Mouse (Mus musculus): Measurements from ENCODE around the gene Fam208b. TPM values are rescaled to one million over a fixed set of nuclear protein-coding genes. Genes with fewer than 3 reads are reported as not detected.

The Fam208b gene
- polyA plus RNA-seq, 1 experiment: 2.5 TPM

- TF ChIP-seq POLR2AphosphoS2 (IDR thresholded peaks at IDR 0.05; ENCODE audit: insufficient read length, low read depth): no peak
- no peak for TF ChIP-seq REST (IDR thresholded peaks at IDR 0.05; ENCODE audit: insufficient read depth, insufficient read length)
- TF ChIP-seq TCF12 (IDR thresholded peaks at IDR 0.05; ENCODE audit: insufficient read depth, poor library complexity, severe bottlenecking): no peak
- no peak for TF ChIP-seq CEBPB (IDR thresholded peaks at IDR 0.05; ENCODE audit: insufficient read depth, poor library complexity, severe bottlenecking)
- TF ChIP-seq MYOG (IDR thresholded peaks at IDR 0.05; ENCODE audit: control insufficient read depth in 1 of 3, insufficient read depth in 1 of 3, insufficient read length in 2 of 3, low read depth in 2 of 3): no peak
- Histone ChIP-seq H3K4me2 (ENCODE audit: low read depth) (peak overlapping the region; percentile 76), H3ac (ENCODE audit: control insufficient read depth, insufficient read length) (peak overlapping the region; percentile 88), H3K27me3 (ENCODE audit: control insufficient read depth, insufficient read depth, insufficient read length) (no peaks in the 10 kb centered on the region), H3K36me3 (ENCODE audit: control insufficient read depth, insufficient read depth) (no peaks in the 10 kb centered on the region), H3K79me2 (ENCODE audit: control insufficient read depth, insufficient read depth) (peaks cover 54% of the 10 kb centered on the region), H3K4me3 (peak overlapping the region; percentile 74)
Measured at GRCm38 (mm10) chr13:3538969-3539562, 71.8 kb downstream of the Fam208b start.

- peak overlapping the region; percentile 74 for H3K4me3 ChIP-seq
- peak overlapping the region; percentile 76 for H3K4me2 ChIP-seq (ENCODE audit: low read depth)
- peaks cover 47% of the 10 kb centered on the region for H3K79me2 ChIP-seq (ENCODE audit: control insufficient read depth, insufficient read depth)
- H3ac ChIP-seq (ENCODE audit: control insufficient read depth, insufficient read length): peak overlapping the region; percentile 88
- H3K27me3 ChIP-seq (ENCODE audit: control insufficient read depth, insufficient read depth, insufficient read length): no peaks in the 10 kb centered on the region
- H3K36me3 ChIP-seq (ENCODE audit: control insufficient read depth, insufficient read depth): no peaks in the 10 kb centered on the region
- peak; percentile 32 for TF ChIP-seq POLR2A (IDR thresholded peaks at IDR 0.05; ENCODE audit: insufficient read length, low read depth)
- TF ChIP-seq CEBPB (IDR thresholded peaks at IDR 0.05; ENCODE audit: insufficient read depth, poor library complexity, severe bottlenecking): no peak
Measured at GRCm38 (mm10) chr13:3538223-3538968, 72.5 kb downstream of the Fam208b start.

- H3K36me3 ChIP-seq (ENCODE audit: control insufficient read depth, insufficient read depth): no peaks in the 10 kb centered on the region
- H3K27me3 ChIP-seq (ENCODE audit: control insufficient read depth, insufficient read depth, insufficient read length): no peaks in the 10 kb centered on the region
- H3K4me2 ChIP-seq (ENCODE audit: low read depth): peak within 1 kb of the TSS; percentile 94
- peak within 1 kb of the TSS; percentile 88 for H3ac ChIP-seq (ENCODE audit: control insufficient read depth, insufficient read length)
- H3K79me2 ChIP-seq (ENCODE audit: control insufficient read depth, insufficient read depth): peaks cover 40% of the 10 kb centered on the region
- H3K4me3 ChIP-seq: peak within 1 kb of the TSS; percentile 74
- TF ChIP-seq TCF12 (IDR thresholded peaks at IDR 0.05; ENCODE audit: insufficient read depth, poor library complexity, severe bottlenecking): no peak
- no peak for TF ChIP-seq MAX (IDR thresholded peaks at IDR 0.05; ENCODE audit: low read depth)
- peak in 1 of 3 experiments; percentile 6 for TF ChIP-seq MYOD1 (IDR thresholded peaks at IDR 0.05; ENCODE audit: control insufficient read depth in 1 of 3, insufficient read length in 2 of 3, low read depth in 2 of 3)
- no peak for TF ChIP-seq USF1 (IDR thresholded peaks at IDR 0.05; ENCODE audit: low read depth)
- peak; percentile 81 for TF ChIP-seq POLR2AphosphoS2 (IDR thresholded peaks at IDR 0.05; ENCODE audit: insufficient read length, low read depth)
- TF ChIP-seq CEBPB (IDR thresholded peaks at IDR 0.05; ENCODE audit: insufficient read depth, poor library complexity, severe bottlenecking): no peak
- TF ChIP-seq TCF3 (IDR thresholded peaks at IDR 0.05; ENCODE audit: insufficient read length, low read depth): no peak
- no peak for TF ChIP-seq E2F4 (IDR thresholded peaks at IDR 0.05; ENCODE audit: insufficient read depth)
- TF ChIP-seq REST (IDR thresholded peaks at IDR 0.05; ENCODE audit: insufficient read depth, insufficient read length): peak; percentile 5
- TF ChIP-seq MYOG (IDR thresholded peaks at IDR 0.05; ENCODE audit: control insufficient read depth in 1 of 3, insufficient read depth in 1 of 3, insufficient read length in 2 of 3, low read depth in 2 of 3): no peak
- peak; percentile 88 for TF ChIP-seq POLR2A (IDR thresholded peaks at IDR 0.05; ENCODE audit: insufficient read length, low read depth)
- TF ChIP-seq SRF (IDR thresholded peaks at IDR 0.05; ENCODE audit: control insufficient read depth, insufficient read length, low read depth): no peak
Measured at GRCm38 (mm10) chr13:3537594-3538222, 73.2 kb downstream of the Fam208b start, which contains the start of gene Gdi2. Gdi2 (plus strand) TSS chr13:3538063.

GRCm38 (mm10) chr13:3534146-3534545 is 76.8 kb downstream of the Fam208b start:
- Histone ChIP-seq H3K4me3 (no peak overlapping the region), H3K79me2 (ENCODE audit: control insufficient read depth, insufficient read depth) (peaks cover 5% of the 10 kb centered on the region), H3K27me3 (ENCODE audit: control insufficient read depth, insufficient read depth, insufficient read length) (no peaks in the 10 kb centered on the region), H3K4me2 (ENCODE audit: low read depth) (no peak overlapping the region), H3ac (ENCODE audit: control insufficient read depth, insufficient read length) (no peak overlapping the region), H3K36me3 (ENCODE audit: control insufficient read depth, insufficient read depth) (no peaks in the 10 kb centered on the region)
- TF ChIP-seq MYOG (IDR thresholded peaks at IDR 0.05; ENCODE audit: control insufficient read depth in 1 of 3, insufficient read depth in 1 of 3, insufficient read length in 2 of 3, low read depth in 2 of 3): no peak
- no peak for TF ChIP-seq MAX (IDR thresholded peaks at IDR 0.05; ENCODE audit: low read depth)
- no peak for TF ChIP-seq SRF (IDR thresholded peaks at IDR 0.05; ENCODE audit: control insufficient read depth, insufficient read length, low read depth)
- no peak for TF ChIP-seq REST (IDR thresholded peaks at IDR 0.05; ENCODE audit: insufficient read depth, insufficient read length)

GRCm38 (mm10) chr13:3532451-3532850 is 78.5 kb downstream of the Fam208b start:
- no peaks in the 10 kb centered on the region for H3K36me3 ChIP-seq (ENCODE audit: control insufficient read depth, insufficient read depth)
- H3K79me2 ChIP-seq (ENCODE audit: control insufficient read depth, insufficient read depth): no peaks in the 10 kb centered on the region
- H3K27me3 ChIP-seq (ENCODE audit: control insufficient read depth, insufficient read depth, insufficient read length): no peaks in the 10 kb centered on the region
- H3K4me2 ChIP-seq (ENCODE audit: low read depth): no peak overlapping the region
- H3ac ChIP-seq (ENCODE audit: control insufficient read depth, insufficient read length): no peak overlapping the region
- TF ChIP-seq CEBPB (IDR thresholded peaks at IDR 0.05; ENCODE audit: insufficient read depth, poor library complexity, severe bottlenecking): no peak
- TF ChIP-seq POLR2AphosphoS2 (IDR thresholded peaks at IDR 0.05; ENCODE audit: insufficient read length, low read depth): no peak
- no peak for TF ChIP-seq USF1 (IDR thresholded peaks at IDR 0.05; ENCODE audit: low read depth)
- no peak for TF ChIP-seq MAX (IDR thresholded peaks at IDR 0.05; ENCODE audit: low read depth)
- no peak for TF ChIP-seq REST (IDR thresholded peaks at IDR 0.05; ENCODE audit: insufficient read depth, insufficient read length)
- no peak for TF ChIP-seq TCF3 (IDR thresholded peaks at IDR 0.05; ENCODE audit: insufficient read length, low read depth)
- no peak overlapping the region for H3K4me3 ChIP-seq

Data from myocyte (in vitro differentiated cells).